Mouse (Mus musculus) ES-E14 (cell line): Measurements from ENCODE around the gene 9230112D13Rik.

ENCODE experiments used
- CHD2 ChIP-seq: IDR thresholded peaks from 2 replicates; pipeline ENCODE4 v1.6.1; 2014; ENCODE audit warnings: mild to moderate bottlenecking, low read depth, low read length, inconsistent platforms
- HCFC1 ChIP-seq: IDR thresholded peaks from 2 replicates; pipeline ENCODE4 v1.6.1; 2012; ENCODE audit warnings: low read length, inconsistent platforms, borderline replicate concordance; ENCODE audit not compliant: insufficient read depth
- MAFK ChIP-seq: IDR thresholded peaks from 2 replicates; pipeline ENCODE4 v1.6.1; 2014; ENCODE audit warnings: mild to moderate bottlenecking, low read depth, low read length, inconsistent platforms; ENCODE audit not compliant: insufficient read depth
- ZC3H11A ChIP-seq: IDR thresholded peaks from 2 replicates; pipeline ENCODE4 v1.6.1; 2012; ENCODE audit warnings: low read depth, mild to moderate bottlenecking, inconsistent platforms, low read length, borderline replicate concordance
- ZNF384 ChIP-seq: IDR thresholded peaks from 2 replicates; pipeline ENCODE4 v1.6.1; 2012; ENCODE audit warnings: low read depth, low read length, inconsistent platforms

- no peak for TF ChIP-seq CHD2
- no peak for TF ChIP-seq ZC3H11A
- TF ChIP-seq ZNF384 = no peak
- TF ChIP-seq HCFC1 = no peak
- TF ChIP-seq MAFK = no peak
Measured at GRCm38 (mm10) chr14:34558947-34559346, 36.3 kb upstream of the 9230112D13Rik start.
